Mouse (Mus musculus): ENCODE measurements around the gene Sclt1.

DNA sequence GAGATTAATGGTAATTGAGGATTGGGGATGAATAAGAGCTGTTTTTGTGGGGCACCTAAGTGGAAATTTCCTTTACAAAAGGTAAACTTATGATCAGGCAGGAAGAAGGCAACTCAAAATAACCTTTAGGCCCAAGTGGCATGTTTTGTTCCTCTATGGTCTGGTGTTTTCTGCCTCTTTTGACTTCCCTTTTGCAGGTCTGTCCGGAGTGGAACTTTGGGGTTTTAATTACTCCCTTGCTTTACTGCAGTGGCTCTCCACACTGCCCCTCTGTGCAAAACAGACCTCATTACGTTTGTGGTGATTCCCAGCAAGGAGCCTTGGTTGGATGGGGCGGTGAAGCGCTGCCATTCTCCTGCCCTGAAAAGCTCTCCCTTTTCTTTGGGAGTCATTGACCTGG lies 162.4 kb downstream of the Sclt1 start:
- no peak for TF ChIP-seq POLR2A (IDR thresholded peaks at IDR 0.05; ENCODE audit: insufficient read depth, low read depth, low read length)
- TF ChIP-seq CTCF (IDR thresholded peaks at IDR 0.05), result no peak

Data from heart, adult 2 months (tissue).